Mouse (Mus musculus) lung, adult 2 months (tissue): ENCODE data around the gene Rpl27.

Source experiments
- CTCF ChIP-seq: fragments of 200-500 bp; IDR thresholded peaks from 2 replicates; pipeline ENCODE4 v1.5.1; 2011; ENCODE audit warnings: mild to moderate bottlenecking, low read length, control low read depth; ENCODE audit not compliant: insufficient read depth
- POLR2A ChIP-seq: fragments of 200-500 bp; IDR thresholded peaks from 2 replicates; pipeline ENCODE4 v1.6.1; 2011; ENCODE audit warnings: low read depth, mild to moderate bottlenecking, control low read depth, low read length, borderline replicate concordance; ENCODE audit errors: extremely low read depth

- TF ChIP-seq POLR2A (no peak), CTCF (no peak)
These were observed 4.2 kb downstream of the Rpl27 start for GRCm38 (mm10) chr11:101446319-101446718.
